17 mouse cellular contexts compared by ENCODE assay signal in genomic region chr3:81521804-81522203, GRCm38 (mm10).
"Had no signal": no experiment of that assay in that cellular context is flagged by ENCODE, and none has a peak within 500 bp of the region (broad histone marks: within the 10 kb centered on the region; RNA-seq: fewer than 3 reads in every experiment).

No protein-coding gene starts in this region.

- H3K36me3 ChIP-seq: liver, embryonic 12.5 days; neural tube, embryonic 13.5 days; neural tube, embryonic 15.5 days had no signal

- H3K9ac ChIP-seq: liver, embryonic 12.5 days; liver, embryonic 14.5 days; lung, embryonic 14.5 days; neural tube, embryonic 13.5 days; neural tube, embryonic 15.5 days had no signal

- ATAC-seq: liver, embryonic 12.5 days had no signal

- H3K9me3 ChIP-seq: liver, embryonic 12.5 days; neural tube, embryonic 13.5 days; neural tube, embryonic 15.5 days had no signal

- H3K4me2 ChIP-seq: liver, embryonic 12.5 days; lung, embryonic 14.5 days; neural tube, embryonic 13.5 days; neural tube, embryonic 15.5 days had no signal

- DNase-seq: lung, adult 18-20 months; lung, embryonic 14.5 days; lung, postnatal 10 days; lung, postnatal 4 days; retina, postnatal 1 day; right cerebral cortex, adult 18-20 months; right cerebral cortex, postnatal 25 days; right cerebral cortex, postnatal 4 days; spleen, adult 18-20 months; thymus, adult 18-20 months; thymus, postnatal 14 days; thymus, postnatal 36 days had no signal

- H3K4me3 ChIP-seq: liver, embryonic 12.5 days; myocyte; neural tube, embryonic 13.5 days; neural tube, embryonic 15.5 days had no signal

- H3K27ac ChIP-seq: liver, embryonic 12.5 days; liver, embryonic 14.5 days; neural tube, embryonic 13.5 days; neural tube, embryonic 15.5 days had no signal

- H3K27me3 ChIP-seq: liver, embryonic 12.5 days; neural tube, embryonic 13.5 days; neural tube, embryonic 15.5 days had no signal

- H3K4me1 ChIP-seq: liver, embryonic 12.5 days; neural tube, embryonic 13.5 days; neural tube, embryonic 15.5 days had no signal
